8 mouse cellular contexts compared by ENCODE assay signal in genomic region chr12:111671431-111671902, GRCm38 (mm10). TPM values are rescaled to one million over a fixed set of nuclear protein-coding genes. Genes with fewer than 3 reads are reported as not detected.
DNase-seq lines count a peak whose midpoint lies in the region; ATAC-seq and TF ChIP-seq lines count a peak whose summit lies in the region.

No protein-coding gene starts in this region.

- peak overlapping the region; percentile 96 for H3K9ac ChIP-seq in forebrain, embryonic 15.5 days (replicated peaks)
- peak overlapping the region; percentile 97 for H3K9ac ChIP-seq in hindbrain, postnatal 0 days (replicated peaks; ENCODE audit: low read length)
- H3K9ac ChIP-seq in midbrain, embryonic 12.5 days (replicated peaks) = peak overlapping the region; percentile 94
- peak overlapping the region; percentile 61 for H3K9ac ChIP-seq in stomach, embryonic 15.5 days

- TF ChIP-seq CTCF in hindbrain, postnatal 0 days (IDR thresholded peaks at IDR 0.05; ENCODE audit: low read depth) = no peak

- DNase-seq in frontal cortex, postnatal 10 days (ENCODE audit: low spot score in 2 of 2) = peak; percentile 75 to 82
- DNase-seq in cerebellum, adult 11 months = peak; percentile 83
- DNase-seq in hindbrain, postnatal 0 days (ENCODE audit: low spot score) = peak; percentile 80
- peak; percentile 68 for DNase-seq in limb, embryonic 10.5 days (ENCODE audit: low spot score)

- WGBS in forebrain, embryonic 15.5 days = under 1% methylated on average over 34 of the region's 34 CpGs
- under 1% methylated on average over 34 of the region's 34 CpGs for WGBS in hindbrain, postnatal 0 days
- WGBS in limb, embryonic 10.5 days = under 1% methylated on average over 34 of the region's 34 CpGs
- under 1% methylated on average over 34 of the region's 34 CpGs for WGBS in midbrain, embryonic 12.5 days
- WGBS in stomach, embryonic 15.5 days = under 1% methylated on average over 34 of the region's 34 CpGs

- no peaks in the 10 kb centered on the region for H3K9me3 ChIP-seq in forebrain, embryonic 15.5 days
- no peaks in the 10 kb centered on the region for H3K9me3 ChIP-seq in hindbrain, postnatal 0 days (ENCODE audit: low read length)
- no peaks in the 10 kb centered on the region for H3K9me3 ChIP-seq in limb, embryonic 10.5 days (replicated peaks)
- H3K9me3 ChIP-seq in midbrain, embryonic 12.5 days = no peaks in the 10 kb centered on the region
- no peaks in the 10 kb centered on the region for H3K9me3 ChIP-seq in stomach, embryonic 15.5 days

- no peak; the same call in 1 of the 2 replicates for ATAC-seq in frontal cortex, adult (ENCODE audit: low TSS enrichment)
- ATAC-seq in forebrain, embryonic 15.5 days (replicated peaks) = peak; percentile 57
- ATAC-seq in hindbrain, postnatal 0 days = peak; percentile 50
- ATAC-seq in midbrain, embryonic 12.5 days (ENCODE audit: low FRiP score, low read depth) = peak; percentile 36
- no peak for ATAC-seq in stomach, embryonic 15.5 days (ENCODE audit: insufficient read depth, low FRiP score, low read depth)

- peak overlapping the region; percentile 71 for H3K4me2 ChIP-seq in forebrain, embryonic 15.5 days (replicated peaks)
- peak overlapping the region; percentile 77 for H3K4me2 ChIP-seq in hindbrain, postnatal 0 days (ENCODE audit: low read depth, low read length)
- H3K4me2 ChIP-seq in midbrain, embryonic 12.5 days (replicated peaks) = peak overlapping the region; percentile 96
- peak overlapping the region; percentile 96 for H3K4me2 ChIP-seq in stomach, embryonic 15.5 days

- peak overlapping the region; percentile 91 for H3K27ac ChIP-seq in forebrain, embryonic 15.5 days (replicated peaks)
- H3K27ac ChIP-seq in hindbrain, postnatal 0 days = peak overlapping the region; percentile 97
- peak overlapping the region; percentile 63; the same call in 1 of the 2 replicates for H3K27ac ChIP-seq in limb, embryonic 10.5 days
- H3K27ac ChIP-seq in midbrain, embryonic 12.5 days (replicated peaks) = peak overlapping the region; percentile 92
- peak overlapping the region; percentile 44; the same call in 1 of the 2 replicates for H3K27ac ChIP-seq in stomach, embryonic 15.5 days

- H3K4me3 ChIP-seq in forebrain, embryonic 15.5 days = peak overlapping the region; percentile 90
- peak overlapping the region; percentile 85 for H3K4me3 ChIP-seq in hindbrain, postnatal 0 days (ENCODE audit: low read length)
- peak overlapping the region; percentile 58 for H3K4me3 ChIP-seq in limb, embryonic 10.5 days
- peak overlapping the region; percentile 93 for H3K4me3 ChIP-seq in midbrain, embryonic 12.5 days
- peak overlapping the region; percentile 61 for H3K4me3 ChIP-seq in stomach, embryonic 15.5 days (replicated peaks)

- H3K27me3 ChIP-seq in forebrain, embryonic 15.5 days = no peaks in the 10 kb centered on the region
- no peaks in the 10 kb centered on the region for H3K27me3 ChIP-seq in hindbrain, postnatal 0 days (ENCODE audit: insufficient read depth, low read length)
- H3K27me3 ChIP-seq in limb, embryonic 10.5 days (ENCODE audit: low read depth, poor library complexity, severe bottlenecking) = peaks cover 76% of the 10 kb centered on the region
- peaks cover 17% of the 10 kb centered on the region for H3K27me3 ChIP-seq in midbrain, embryonic 12.5 days
- H3K27me3 ChIP-seq in stomach, embryonic 15.5 days (replicated peaks) = peaks cover 28% of the 10 kb centered on the region

- H3K36me3 ChIP-seq in forebrain, embryonic 15.5 days = peaks cover 11% of the 10 kb centered on the region; the same call in 1 of the 2 replicates
- H3K36me3 ChIP-seq in hindbrain, postnatal 0 days (ENCODE audit: insufficient read depth, low read length) = 0 out of 2 replicates have a peak, but pooled peaks cover 5% of the 10 kb centered on the region
- no peaks in the 10 kb centered on the region for H3K36me3 ChIP-seq in limb, embryonic 10.5 days
- peaks cover 31% of the 10 kb centered on the region for H3K36me3 ChIP-seq in midbrain, embryonic 12.5 days
- H3K36me3 ChIP-seq in stomach, embryonic 15.5 days = no peaks in the 10 kb centered on the region

- H3K4me1 ChIP-seq in forebrain, embryonic 15.5 days = peaks cover 37% of the 10 kb centered on the region
- peaks cover 17% of the 10 kb centered on the region for H3K4me1 ChIP-seq in hindbrain, postnatal 0 days (ENCODE audit: insufficient read depth, low read length)
- H3K4me1 ChIP-seq in limb, embryonic 10.5 days = peaks cover 48% of the 10 kb centered on the region
- H3K4me1 ChIP-seq in midbrain, embryonic 12.5 days = peaks cover 38% of the 10 kb centered on the region
- peaks cover 44% of the 10 kb centered on the region for H3K4me1 ChIP-seq in stomach, embryonic 15.5 days

RNA-seq across cellular contexts. Expression of gene Ckb, which starts 0.7 kb away (rescaled TPM):
- 1,536 and 1,584 TPM in 2 replicates for polyA plus RNA-seq in forebrain, embryonic 15.5 days (2015; fragmentation: Nextera tagmentation; extraction: Ambion mirVana)
- total RNA-seq in hindbrain, postnatal 0 days (2014; rRNA removed) = 3,255 and 3,584 TPM in 2 replicates
- polyA plus RNA-seq in hindbrain, postnatal 0 days (2015; fragmentation: Nextera tagmentation; extraction: Ambion mirVana) = 2,405 and 2,624 TPM in 2 replicates
- 46.5 and 55.9 TPM in 2 replicates for polyA plus RNA-seq in limb, embryonic 10.5 days (2016; fragmentation: Nextera tagmentation; extraction: Ambion mirVana)
- 2,376 and 2,635 TPM in 2 replicates for polyA plus RNA-seq in midbrain, embryonic 12.5 days (2016; fragmentation: Nextera tagmentation; extraction: Ambion mirVana)
- polyA plus RNA-seq in stomach, embryonic 15.5 days (2015; fragmentation: Nextera tagmentation; extraction: Ambion mirVana) = 607 and 634 TPM in 2 replicates

RNA-seq across cellular contexts. Expression of gene Trmt61a, which starts 6.4 kb away (rescaled TPM):
- polyA plus RNA-seq in forebrain, embryonic 15.5 days (2015; fragmentation: Nextera tagmentation; extraction: Ambion mirVana) = 10.6 and 12.0 TPM in 2 replicates
- 29.7 and 32.7 TPM in 2 replicates for total RNA-seq in hindbrain, postnatal 0 days (2014; rRNA removed)
- 9.2 TPM in 2 replicates for polyA plus RNA-seq in hindbrain, postnatal 0 days (2015; fragmentation: Nextera tagmentation; extraction: Ambion mirVana)
- polyA plus RNA-seq in limb, embryonic 10.5 days (2016; fragmentation: Nextera tagmentation; extraction: Ambion mirVana) = 18.2 and 21.0 TPM in 2 replicates
- polyA plus RNA-seq in midbrain, embryonic 12.5 days (2016; fragmentation: Nextera tagmentation; extraction: Ambion mirVana) = 11.8 and 13.2 TPM in 2 replicates
- polyA plus RNA-seq in stomach, embryonic 15.5 days (2015; fragmentation: Nextera tagmentation; extraction: Ambion mirVana) = 14.6 TPM in 2 replicates

RNA-seq across cellular contexts. Expression of gene Bag5, which starts 41.6 kb away (rescaled TPM):
- polyA plus RNA-seq in forebrain, embryonic 15.5 days (2015; fragmentation: Nextera tagmentation; extraction: Ambion mirVana) = 65.1 and 69.1 TPM in 2 replicates
- total RNA-seq in hindbrain, postnatal 0 days (2014; rRNA removed) = 21.1 and 22.7 TPM in 2 replicates
- polyA plus RNA-seq in hindbrain, postnatal 0 days (2015; fragmentation: Nextera tagmentation; extraction: Ambion mirVana) = 60.1 and 64.3 TPM in 2 replicates
- 52.6 and 52.9 TPM in 2 replicates for polyA plus RNA-seq in limb, embryonic 10.5 days (2016; fragmentation: Nextera tagmentation; extraction: Ambion mirVana)
- polyA plus RNA-seq in midbrain, embryonic 12.5 days (2016; fragmentation: Nextera tagmentation; extraction: Ambion mirVana) = 62.0 and 64.0 TPM in 2 replicates
- 49.5 and 50.9 TPM in 2 replicates for polyA plus RNA-seq in stomach, embryonic 15.5 days (2015; fragmentation: Nextera tagmentation; extraction: Ambion mirVana)

RNA-seq across cellular contexts. Expression of gene Apopt1, which starts 41.6 kb away (rescaled TPM):
- 48.2 and 48.7 TPM in 2 replicates for polyA plus RNA-seq in forebrain, embryonic 15.5 days (2015; fragmentation: Nextera tagmentation; extraction: Ambion mirVana)
- 23.6 and 28.1 TPM in 2 replicates for total RNA-seq in hindbrain, postnatal 0 days (2014; rRNA removed)
- polyA plus RNA-seq in hindbrain, postnatal 0 days (2015; fragmentation: Nextera tagmentation; extraction: Ambion mirVana) = 60.3 and 63.9 TPM in 2 replicates
- 57.4 and 64.8 TPM in 2 replicates for polyA plus RNA-seq in limb, embryonic 10.5 days (2016; fragmentation: Nextera tagmentation; extraction: Ambion mirVana)
- polyA plus RNA-seq in midbrain, embryonic 12.5 days (2016; fragmentation: Nextera tagmentation; extraction: Ambion mirVana) = 52.3 and 57.8 TPM in 2 replicates
- 46.4 and 51.3 TPM in 2 replicates for polyA plus RNA-seq in stomach, embryonic 15.5 days (2015; fragmentation: Nextera tagmentation; extraction: Ambion mirVana)

Comparison
In these comparisons a context has a peak if more than half of its experiments do, and no peak if none do; other contexts are left out.
1. ATAC-seq: peak in forebrain, embryonic 15.5 days (single experiment), hindbrain, postnatal 0 days (single experiment) and midbrain, embryonic 12.5 days (single experiment); none in frontal cortex, adult (single experiment) and stomach, embryonic 15.5 days (single experiment).
2. H3K27ac ChIP-seq: peak in every context shown above with its lines; median percentile 97 in hindbrain, postnatal 0 days; 92 in midbrain, embryonic 12.5 days; 91 in forebrain, embryonic 15.5 days; 63 in limb, embryonic 10.5 days; 44 in stomach, embryonic 15.5 days.
3. RNA of gene Ckb, which starts 0.7 kb away (polyA plus RNA-seq): 2,376 to 2,635 TPM in midbrain, embryonic 12.5 days, 2,405 to 2,624 TPM in hindbrain, postnatal 0 days, 1,536 to 1,584 TPM in forebrain, embryonic 15.5 days and 607 to 634 TPM in stomach, embryonic 15.5 days; 46.5 to 55.9 TPM in limb, embryonic 10.5 days; every median in the first group is over 10 times any median in the second.
4. Peak in every context shown above with its lines, with median percentiles within 50 percentile points of each other: DNase-seq, H3K4me2 ChIP-seq, H3K4me3 ChIP-seq and H3K9ac ChIP-seq.